Mouse (Mus musculus) T-helper 2 cell (primary cell): ENCODE measurements at regions not wholly inside any gene's neighbourhood (a gene's known extent, or its start where the extent isn't known, plus 50 kb on each side); places are given as distances from the start of the nearest gene placed in this dataset.

ENCODE experiments used
- in situ Hi-C: fragments of 300-600 bp; cut with MboI, MseI; formaldehyde crosslinking; loops from one replicate; pipeline ENCODE4 v1.15.1; 2025; ENCODE audit warnings: high pct_unique_total_duplicates

DNA sequence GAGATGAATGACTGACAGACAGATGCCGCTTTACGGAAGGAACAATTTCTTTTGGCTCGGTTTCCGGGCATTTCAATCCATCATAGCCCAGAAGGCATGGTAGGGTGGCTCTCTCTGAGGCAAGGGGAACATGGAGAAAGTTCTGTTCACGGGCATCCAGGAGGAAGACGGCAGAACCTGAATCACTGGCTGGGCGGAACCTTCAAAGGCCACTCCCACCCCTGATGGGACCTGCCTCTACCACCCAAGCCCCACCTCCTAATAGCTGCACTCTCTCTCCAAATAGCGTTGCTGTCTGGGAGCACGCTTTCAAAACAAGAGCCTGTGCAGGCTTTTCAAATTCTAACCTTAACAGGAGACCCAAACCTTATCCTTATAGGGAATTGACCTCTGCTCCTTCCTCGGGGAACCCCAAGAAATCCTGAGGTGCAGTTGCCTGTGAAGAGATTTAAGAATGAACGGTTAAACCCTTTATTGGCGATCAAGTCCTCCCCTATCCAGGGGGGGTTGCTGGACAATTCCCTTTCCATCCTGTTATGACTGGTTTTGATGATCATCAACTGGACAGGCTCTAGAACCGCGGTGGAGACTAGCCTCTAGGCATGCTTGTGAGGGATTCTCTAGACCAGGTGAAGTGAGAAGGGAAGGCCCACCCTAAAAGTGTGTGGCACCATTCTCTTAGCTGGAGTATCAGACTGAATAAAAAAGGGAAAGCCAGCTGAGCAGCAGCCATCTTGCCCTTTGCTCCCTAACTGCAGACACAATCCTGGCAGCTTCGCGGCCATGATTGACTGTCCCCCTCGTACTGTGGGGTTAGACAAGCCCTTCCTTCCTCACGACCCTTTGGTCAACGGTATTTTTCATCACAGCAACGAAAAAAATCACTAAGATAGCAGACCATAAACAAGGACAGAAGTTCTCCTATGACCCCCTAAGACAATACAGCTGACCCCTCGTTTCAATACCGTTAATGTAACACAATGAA is 184.5 kb upstream of the Dyrk2 start:
- in situ Hi-C loops = no loop called here

DNA sequence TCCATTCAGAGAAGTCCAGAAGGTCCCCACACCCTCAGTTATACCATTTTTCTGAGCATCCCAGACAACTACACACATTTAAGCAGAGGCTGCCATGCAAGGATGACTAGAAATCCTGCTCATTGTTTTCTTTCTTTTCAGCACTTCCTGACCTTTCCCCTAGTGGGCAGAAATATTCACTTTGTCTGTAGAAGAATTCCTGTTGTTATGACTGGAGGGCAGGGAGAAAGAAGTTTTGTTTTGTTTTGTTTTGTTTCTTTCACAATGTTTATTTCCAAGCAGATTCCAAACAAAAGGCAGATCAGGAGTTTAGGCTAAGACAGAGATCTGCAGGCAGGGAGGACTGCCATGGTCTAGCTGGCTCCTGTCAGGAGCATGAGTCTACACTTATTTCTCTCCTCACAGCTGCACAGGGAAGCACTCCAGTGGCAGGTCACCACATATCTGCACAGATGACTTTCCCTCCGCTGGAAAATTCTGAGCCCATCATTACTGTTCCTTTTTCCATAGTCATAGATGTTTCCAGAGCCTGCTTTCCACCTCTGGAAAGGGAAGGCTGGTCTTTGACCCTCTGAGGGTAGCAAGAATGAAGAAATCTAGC is 182.5 kb upstream of the Dyrk2 start:
- in situ Hi-C loops = no loop called here

DNA sequence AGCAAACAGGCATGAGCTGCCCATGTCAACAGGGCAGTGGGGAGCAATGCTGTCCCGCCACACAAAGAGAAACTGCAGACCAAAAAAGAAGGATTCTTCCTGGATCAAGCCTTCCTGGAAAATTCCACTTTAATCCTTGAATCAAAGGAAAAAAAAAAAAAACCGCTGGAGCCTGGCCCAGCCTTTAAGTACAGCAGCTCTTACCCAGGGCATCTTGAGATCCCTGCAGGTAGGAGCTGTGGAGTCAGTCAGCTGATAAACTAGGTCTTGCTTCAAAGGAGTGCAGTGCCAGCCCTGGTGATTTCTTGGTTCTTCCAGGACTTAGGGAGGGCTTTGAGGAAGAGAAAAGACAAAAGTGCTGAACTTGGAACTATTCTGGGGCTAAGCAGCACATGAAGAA is 181.6 kb upstream of the Dyrk2 start:
- in situ Hi-C loops = no loop called here

DNA sequence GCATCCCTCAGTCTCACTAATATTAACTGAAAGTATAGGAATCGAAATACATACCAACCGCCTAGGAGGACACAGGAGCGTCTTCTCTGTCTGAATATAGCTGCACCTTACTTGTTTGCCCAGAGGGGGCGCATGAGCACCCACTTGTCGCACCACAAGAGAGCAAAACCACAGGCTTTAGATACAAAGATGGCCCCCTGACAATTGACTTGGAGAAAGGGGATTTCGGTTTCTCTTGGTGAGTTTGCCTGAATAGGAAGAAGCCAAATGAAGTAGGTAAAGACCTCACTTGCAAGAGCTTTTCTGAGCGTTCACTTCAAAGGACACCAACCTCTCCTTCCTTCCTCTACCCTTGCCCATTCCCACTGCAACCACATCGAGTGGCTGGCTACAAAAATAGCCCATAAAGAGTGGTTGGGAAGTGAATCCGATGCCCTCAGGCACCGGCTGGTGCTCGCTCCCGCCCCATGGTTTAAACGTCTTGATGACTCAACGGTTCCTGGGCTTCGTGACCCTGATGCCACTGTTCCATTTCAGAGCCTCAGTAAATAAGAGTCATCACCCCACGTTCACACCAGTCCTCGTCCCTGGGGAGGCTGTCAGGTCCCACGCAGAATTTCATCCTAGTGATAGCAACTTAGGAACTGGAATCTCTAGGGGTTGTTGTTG is 180.1 kb upstream of the Dyrk2 start:
- in situ Hi-C loops = no loop called here

DNA sequence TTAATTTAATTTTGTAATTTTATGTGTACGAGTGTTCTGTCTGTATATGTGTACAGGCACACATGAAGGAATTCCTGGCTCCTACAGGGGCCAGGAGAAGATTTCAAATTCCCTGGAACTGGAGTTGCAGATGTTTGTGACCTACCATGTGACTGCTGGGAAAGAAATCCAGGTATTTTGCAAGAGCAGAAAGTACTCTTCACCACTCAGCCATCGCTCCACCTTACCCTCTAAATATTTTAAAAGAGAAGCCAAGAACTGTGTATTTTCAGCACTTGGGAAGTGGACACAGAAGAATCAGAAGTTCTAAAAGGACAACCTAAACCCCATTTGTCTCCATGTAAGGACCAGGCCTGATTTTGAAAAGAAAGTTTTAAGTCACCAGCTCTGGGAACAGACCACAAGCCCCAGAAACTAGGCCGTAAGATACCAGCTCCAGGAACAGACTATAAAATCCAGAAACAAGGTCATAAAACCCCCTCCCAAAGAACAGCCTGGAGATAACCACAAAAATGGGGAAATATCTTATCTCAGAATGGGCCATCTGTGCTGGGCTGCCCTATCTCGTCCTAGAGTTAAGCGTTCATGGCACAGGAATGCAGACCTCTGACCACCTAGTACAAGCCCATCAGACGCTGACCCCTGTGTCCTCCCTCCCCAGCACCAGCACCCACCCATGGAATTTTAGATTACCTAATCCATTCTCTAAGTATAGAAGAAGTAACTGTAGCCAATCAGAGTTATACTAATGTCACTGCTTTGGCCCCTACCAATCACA is 178.8 kb upstream of the Dyrk2 start:
- in situ Hi-C loops = no loop called here

DNA sequence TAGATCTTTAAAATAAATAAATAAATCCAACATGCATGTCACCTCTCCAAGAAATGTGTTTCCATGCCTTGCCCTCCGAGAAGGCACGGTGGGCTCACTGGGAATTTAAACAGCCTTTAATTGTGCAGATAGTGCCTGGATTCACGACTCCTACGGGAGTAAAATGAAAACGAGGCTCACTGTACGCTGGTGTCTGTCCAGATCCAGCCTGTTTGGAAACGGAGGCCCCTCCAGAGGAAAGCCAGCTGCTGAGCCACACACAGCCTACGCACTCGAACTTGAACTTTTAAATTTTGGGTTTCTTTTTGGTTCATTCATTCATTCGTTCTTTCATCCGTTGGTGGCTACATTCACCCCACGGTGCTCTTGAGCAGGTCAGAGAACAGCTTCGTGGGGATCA is 175.1 kb upstream of the Dyrk2 start:
- in situ Hi-C loops = no loop called here

DNA sequence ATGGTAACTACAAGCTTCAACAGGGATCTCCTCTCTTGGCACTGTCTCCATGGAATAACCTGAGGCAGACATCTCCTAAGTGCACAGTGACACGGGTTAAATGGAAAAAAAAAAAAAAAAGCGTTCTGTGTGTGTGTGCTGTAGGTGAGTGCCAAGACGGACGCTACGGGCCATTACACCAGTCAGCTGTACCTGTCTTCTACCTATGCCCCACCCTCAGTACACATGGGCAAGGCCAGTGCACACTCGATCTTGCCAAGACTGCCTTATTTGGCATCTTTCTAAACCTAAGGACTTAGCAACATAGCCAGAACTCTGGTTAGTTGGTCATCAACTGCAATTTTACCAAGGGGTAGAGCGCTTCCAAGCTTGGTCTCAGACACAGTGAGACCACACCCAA is 173.1 kb upstream of the Dyrk2 start:
- in situ Hi-C loops = no loop called here

DNA sequence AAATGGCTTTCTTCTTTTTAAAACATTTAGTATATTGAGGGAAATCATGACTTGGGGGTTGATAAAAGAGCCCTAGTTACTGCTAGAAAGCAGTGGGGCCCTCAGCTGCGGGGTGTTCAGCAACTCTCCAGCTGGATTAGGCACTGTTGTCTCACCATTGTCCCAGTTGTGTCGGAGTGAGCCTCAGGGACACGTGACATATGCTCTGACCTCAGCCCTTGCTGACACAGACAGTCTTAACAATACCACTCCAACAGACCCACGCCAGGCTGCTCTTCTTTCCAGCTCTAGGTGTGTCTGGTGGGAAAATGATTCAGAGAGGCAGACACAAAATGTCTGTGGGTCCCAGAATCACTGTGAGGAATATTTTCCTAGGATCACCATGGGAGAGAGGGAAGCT is 170.2 kb upstream of the Dyrk2 start:
- in situ Hi-C loops = no loop called here

DNA sequence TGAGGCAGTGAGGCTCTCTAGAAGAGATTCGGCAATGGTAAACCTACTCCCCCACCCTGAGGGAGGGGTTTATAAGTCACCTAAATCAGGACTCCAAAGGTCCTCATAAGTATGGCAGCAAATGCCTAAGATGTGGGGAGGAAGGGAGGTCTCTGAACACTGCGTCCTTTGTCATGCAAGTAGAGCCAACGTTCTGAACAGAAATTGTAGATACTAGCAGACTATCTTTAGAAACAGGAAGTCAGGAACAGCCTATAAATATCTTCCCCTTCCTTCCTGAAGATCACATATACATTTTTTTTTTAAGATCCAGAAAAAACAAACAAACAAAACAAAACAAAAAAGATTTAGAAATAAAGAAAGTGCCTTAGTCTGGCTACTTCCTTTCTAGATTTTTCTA is 169.7 kb upstream of the Dyrk2 start:
- in situ Hi-C loops = no loop called here

DNA sequence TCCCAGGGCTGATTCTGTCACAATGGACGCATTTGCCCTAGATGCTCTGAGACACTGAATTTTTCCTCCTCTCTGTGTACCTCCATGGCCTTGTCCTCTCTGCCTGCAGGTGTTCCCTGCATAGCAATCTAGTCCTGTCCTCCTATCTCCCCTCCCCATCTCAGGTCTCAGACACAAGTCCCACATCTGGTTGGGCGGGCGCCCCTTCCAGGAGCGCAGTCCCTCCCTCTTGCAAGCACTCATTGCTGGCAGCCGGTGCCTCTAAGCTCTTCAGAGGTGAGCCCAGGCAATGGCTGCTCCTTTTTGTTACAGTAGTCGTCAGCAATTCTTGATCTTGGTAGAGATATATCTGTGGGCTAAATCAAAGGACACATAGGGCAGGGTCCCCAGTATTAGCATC is 169.0 kb upstream of the Dyrk2 start:
- in situ Hi-C loops = no loop called here

DNA sequence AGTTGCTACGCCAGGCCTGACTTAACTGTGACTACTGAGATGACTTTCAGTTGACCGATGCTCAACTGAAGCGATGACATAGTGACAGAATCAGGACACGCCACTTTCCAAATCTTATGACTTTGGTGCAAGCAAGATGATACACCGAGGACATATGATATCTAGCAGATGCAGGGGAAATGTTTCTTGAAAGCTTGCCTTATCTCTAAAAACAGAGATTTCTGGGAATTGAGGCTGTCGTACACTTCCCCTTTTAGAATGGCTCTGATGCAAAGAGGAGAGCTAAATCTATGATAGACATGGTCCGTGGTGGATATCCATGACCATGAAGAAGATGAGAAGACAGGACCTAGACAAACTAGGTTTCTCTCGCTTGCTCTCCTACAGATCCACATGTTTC is 167.8 kb upstream of the Dyrk2 start:
- in situ Hi-C loops = no loop called here

DNA sequence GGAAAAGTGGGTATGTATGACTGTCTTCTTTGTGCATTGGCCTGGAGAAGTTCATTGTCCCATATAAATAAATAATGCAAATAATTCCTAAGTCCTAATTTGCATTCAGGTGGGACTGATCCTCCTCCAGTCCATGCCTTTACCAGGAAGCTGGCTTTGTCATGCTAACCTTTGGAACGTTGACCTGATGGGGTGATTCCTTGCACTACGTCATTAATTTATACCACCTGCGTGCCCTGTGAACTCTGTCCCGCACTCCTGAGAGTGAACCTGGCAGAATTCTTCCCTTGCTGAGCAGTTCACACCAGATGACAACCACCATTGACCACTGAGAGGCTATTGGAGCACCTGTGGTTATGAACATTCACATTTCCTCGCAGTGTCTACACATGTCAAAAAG is 165.9 kb upstream of the Dyrk2 start:
- in situ Hi-C loops = no loop called here

DNA sequence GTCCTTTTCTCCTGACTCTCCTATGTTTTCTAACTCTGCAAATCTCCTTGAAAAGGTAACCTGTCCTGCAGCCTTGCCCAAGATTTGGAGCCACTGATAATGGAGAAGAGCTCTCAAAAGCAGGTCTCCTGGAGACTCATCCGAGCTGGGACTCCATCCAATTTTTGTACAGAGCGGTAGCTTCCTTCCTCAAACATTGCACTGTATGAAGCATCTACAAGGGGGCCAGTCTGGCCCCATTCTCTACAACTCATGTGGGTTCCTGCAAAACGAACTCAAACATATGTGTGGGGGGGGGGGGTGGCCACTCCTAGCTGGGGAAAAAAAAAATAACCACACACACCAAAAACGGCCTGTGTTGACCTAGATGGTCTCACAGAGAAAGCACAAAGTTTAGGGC is 164.4 kb upstream of the Dyrk2 start:
- in situ Hi-C loops = no loop called here

DNA sequence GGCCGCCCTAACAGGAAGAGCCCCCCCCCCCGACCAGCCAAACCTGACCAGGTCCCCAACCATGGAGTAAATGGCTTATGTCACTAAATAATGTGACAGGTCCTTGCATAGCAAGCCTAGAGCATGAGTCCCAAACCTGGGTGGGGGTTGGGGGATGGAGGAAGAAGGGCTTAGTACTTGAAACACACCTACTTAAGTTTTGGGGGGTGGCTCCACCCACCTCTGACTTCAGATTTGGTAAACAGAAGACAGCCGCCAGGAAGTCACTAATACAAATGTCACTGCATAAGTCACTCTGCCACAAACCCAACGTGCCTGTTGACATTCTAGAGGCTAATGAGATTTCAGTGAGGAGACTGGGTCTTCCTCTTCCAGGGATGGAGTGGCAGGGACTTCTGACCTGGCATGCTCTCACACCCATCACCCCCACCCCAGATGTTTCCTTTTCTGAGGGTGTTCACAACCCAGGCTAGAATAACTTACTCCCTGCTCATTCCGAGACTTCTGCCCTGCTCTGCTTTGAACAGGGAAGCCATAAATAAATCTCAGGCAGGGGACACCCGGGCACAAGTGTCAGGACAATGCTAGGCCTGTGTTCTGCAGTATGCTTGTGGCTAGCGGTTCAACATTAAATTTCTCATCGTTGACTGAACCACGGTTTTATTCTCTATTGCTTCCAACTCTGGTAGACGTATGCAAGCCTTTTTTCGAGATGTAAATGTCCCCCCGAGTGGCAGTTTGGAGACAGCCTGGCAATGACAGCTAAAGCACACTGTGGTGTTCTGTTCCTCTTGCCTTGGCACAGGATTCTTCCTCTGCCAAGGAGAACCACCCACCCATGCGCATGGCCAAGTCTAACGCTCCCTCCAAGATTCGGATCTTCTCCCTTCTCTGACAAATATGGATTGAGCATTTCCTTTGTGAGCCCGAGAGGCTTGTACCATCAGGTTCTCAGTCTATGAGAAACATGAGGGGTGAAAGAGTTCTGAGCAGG is 161.6 kb upstream of the Dyrk2 start:
- in situ Hi-C loops = no loop called here

DNA sequence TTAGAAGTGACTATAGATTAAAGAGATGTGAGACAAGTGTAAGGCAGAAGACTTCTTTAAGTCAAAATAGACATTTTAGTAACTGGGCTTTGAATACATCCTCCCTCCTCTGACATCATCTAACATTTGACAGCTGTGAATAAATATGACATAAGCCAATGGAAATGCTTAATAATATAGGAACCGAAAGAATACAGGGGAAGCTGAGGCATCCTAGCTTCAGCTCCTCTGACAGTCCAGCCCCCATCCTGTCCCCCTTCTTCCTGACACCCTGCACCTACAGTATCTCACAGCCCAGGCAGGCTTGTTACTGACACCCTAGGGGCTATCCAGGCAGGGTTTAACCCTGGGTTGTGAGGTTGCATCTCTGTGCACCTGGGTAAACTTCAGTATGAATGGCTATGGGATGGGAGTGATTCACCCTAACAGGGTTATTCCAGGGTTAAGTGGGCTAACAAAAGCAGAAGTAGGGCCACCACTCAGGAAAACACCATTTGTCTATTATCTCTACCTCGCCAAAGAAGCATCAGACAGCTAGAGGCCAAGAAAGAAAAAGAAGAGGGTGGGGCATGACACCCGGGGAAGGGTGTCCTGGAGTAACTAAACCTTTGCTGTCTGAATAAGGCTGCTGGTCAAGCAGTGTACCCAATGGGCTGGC is 158.6 kb upstream of the Dyrk2 start:
- in situ Hi-C loops = no loop called here

DNA sequence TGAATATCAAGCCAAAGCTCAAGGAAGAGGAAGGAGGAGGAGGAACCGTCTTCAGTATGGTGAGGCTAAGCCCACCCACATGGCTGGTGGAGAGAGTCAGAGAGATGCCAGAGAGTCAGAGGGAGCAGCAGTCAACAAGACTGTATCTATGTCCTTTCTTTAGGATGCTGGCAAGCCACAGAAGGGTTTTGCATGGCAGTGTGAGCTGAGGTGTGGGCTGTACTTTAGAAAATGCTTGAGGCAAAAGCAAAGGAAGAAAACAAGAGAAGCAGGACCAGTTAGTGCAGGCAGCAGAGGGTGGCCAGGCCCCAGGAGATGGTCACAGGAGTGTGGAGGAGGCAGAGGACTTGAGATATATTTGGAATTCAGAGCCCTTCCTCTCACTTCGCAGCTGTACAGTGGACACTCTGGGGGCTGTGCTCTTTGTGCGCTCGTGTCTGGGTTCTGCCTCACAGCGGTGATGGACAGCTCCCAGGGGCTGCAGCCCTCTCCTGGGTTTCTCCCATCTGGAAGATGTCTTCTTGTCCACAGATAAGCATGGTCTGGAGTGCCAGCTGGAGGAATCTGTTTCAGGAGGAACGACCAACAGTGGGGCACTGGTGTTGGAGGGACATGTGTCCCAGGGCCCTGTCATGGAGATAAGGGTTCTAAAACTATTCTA is 157.4 kb upstream of the Dyrk2 start:
- in situ Hi-C loops = no loop called here

DNA sequence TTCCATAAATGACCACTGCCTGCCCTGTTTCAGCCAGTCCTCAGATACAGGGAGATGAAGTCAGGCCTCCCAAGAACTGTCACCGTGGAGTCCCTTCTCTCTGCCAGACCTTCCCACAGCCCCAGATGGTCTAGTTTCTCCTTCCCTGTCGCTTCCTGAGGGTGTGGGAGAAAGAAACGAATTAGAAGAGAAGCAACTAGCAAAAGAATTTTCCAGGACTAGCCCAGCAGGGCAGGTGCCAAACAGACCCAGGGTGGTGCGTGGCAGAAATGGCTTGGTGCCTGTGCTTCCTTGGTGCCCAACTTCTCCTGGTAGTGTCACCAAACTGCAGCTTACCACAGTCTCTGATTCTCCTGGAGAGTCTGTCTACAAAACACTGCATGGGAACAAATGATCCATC is 156.3 kb upstream of the Dyrk2 start:
- in situ Hi-C loops = no loop called here

DNA sequence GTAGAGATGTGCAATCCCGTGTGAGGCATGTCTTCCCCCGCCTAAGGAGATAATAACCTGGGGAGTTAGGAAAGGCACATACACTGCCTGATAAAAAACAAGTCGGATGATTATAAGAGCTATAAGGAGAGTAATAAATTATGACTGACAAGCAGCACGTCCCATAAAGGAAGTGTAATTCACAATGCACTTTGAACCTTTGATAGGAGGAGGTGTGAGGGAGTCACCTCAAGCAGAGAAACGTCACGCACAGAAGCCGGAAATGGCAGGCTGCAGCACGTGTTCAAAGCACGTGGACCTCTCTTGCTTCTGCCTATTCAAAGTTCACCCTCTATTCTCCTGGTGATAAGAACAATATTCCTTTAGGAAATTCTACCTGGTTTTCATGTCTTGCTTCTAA is 154.4 kb upstream of the Dyrk2 start:
- in situ Hi-C loops = no loop called here

DNA sequence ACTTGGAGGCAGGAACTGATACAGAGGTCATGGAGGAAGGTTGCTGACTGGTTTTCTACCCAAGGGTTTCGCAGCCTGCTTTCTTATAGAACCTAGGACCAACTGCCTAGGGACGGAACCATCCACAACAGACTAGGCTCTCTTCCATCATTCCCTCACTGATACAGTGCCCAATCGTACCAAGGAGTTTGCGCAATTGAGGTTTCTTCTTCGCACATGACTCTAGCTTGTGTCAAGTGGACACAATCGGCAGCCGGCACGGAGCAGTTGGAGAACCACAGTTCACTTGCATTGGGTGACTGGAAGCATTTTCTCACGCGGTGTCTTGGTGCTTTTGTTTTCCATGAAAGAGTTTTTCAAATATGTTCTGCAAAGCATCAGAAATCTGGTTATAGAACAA is 149.1 kb upstream of the Dyrk2 start:
- in situ Hi-C loops = no loop called here

DNA sequence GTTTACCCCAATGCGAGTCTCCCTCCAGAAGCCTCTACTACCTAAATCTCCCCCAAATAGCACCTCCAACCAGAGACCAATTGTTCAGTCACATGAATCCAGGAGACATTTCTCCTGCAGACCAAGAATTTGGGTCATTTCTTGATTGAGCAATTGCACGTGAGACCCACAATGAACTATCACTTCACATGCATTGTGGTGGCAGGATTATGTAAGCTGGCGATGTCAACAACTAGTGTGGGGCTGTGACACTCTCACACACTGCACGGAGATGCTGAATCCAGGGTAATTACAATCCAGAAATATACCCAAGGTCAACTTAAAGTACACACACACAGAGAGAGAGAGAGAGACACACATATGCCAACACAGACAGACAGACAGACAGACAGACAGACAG is 148.5 kb upstream of the Dyrk2 start:
- in situ Hi-C loops = no loop called here
